Comparison of ENCODE assay signal across 14 mouse cellular contexts in genomic region chr19:12143356-12143755, GRCm38 (mm10). TPM values are rescaled to one million over a fixed set of nuclear protein-coding genes. Genes with fewer than 3 reads are reported as not detected.
A peak's percentile ranks its signal among the peaks of the same experiment; 100 is the strongest.
DNase-seq lines count a peak whose midpoint lies in the region; ATAC-seq lines count a peak whose summit lies in the region.
"Had no signal": no experiment of that assay in that cellular context is flagged by ENCODE, and none has a peak within 500 bp of the region (broad histone marks: within the 10 kb centered on the region; RNA-seq: fewer than 3 reads in every experiment).

No protein-coding gene starts in this region.

- 32% methylated on average over 1 of the region's 1 CpGs for WGBS in embryonic facial prominence, embryonic 15.5 days

- H3K9me3 ChIP-seq in embryonic facial prominence, embryonic 15.5 days (replicated peaks) = no peaks in the 10 kb centered on the region
- H3K9me3 ChIP-seq: liver, embryonic 13.5 days had no signal

- intact Hi-C loops in gastrocnemius, postnatal 36 days (cut with DNase I) = no loop called here

- H3K4me2 ChIP-seq in embryonic facial prominence, embryonic 15.5 days (replicated peaks) = no peak overlapping the region
- H3K4me2 ChIP-seq: liver, embryonic 13.5 days had no signal

- peak overlapping the region; percentile 69 for H3K27ac ChIP-seq in embryonic facial prominence, embryonic 15.5 days (replicated peaks)
- H3K27ac ChIP-seq: kidney, postnatal 0 days; liver, embryonic 13.5 days; stomach, postnatal 0 days had no signal

- no peaks in the 10 kb centered on the region for H3K27me3 ChIP-seq in embryonic facial prominence, embryonic 15.5 days
- H3K27me3 ChIP-seq: liver, embryonic 13.5 days had no signal

- H3K4me3 ChIP-seq in embryonic facial prominence, embryonic 15.5 days (replicated peaks) = no peak overlapping the region
- H3K4me3 ChIP-seq: liver, embryonic 13.5 days had no signal

- peak; percentile 24 for DNase-seq in gastrocnemius, postnatal 25 days
- DNase-seq in gastrocnemius, postnatal 36 days = no peak
- peak; percentile 68 for DNase-seq in brain, embryonic 18.5 days (ENCODE audit: low read depth, low spot score)
- peak; percentile 61 to 78 for DNase-seq in left cerebral cortex, adult 9 months (ENCODE audit: low spot score in 2 of 2)
- no peak for DNase-seq in liver
- no peak for DNase-seq in T-cell, adult 2 months (ENCODE audit: low spot score)
- DNase-seq in heart, adult 9 months (ENCODE audit: low spot score in 2 of 2) = no peak
- DNase-seq: liver, embryonic 13.5 days; lung, postnatal 36 days had no signal

- peaks cover 2% of the 10 kb centered on the region; the same call in 1 of the 2 replicates for H3K4me1 ChIP-seq in embryonic facial prominence, embryonic 15.5 days
- H3K4me1 ChIP-seq: liver, embryonic 13.5 days had no signal

- no peak overlapping the region for H3K9ac ChIP-seq in embryonic facial prominence, embryonic 15.5 days
- H3K9ac ChIP-seq: liver, embryonic 13.5 days had no signal

- ATAC-seq in embryonic facial prominence, embryonic 15.5 days (ENCODE audit: insufficient number of reproducible peaks, low FRiP score, low TSS enrichment, low read depth) = no peak

- no peaks in the 10 kb centered on the region for H3K36me3 ChIP-seq in embryonic facial prominence, embryonic 15.5 days
- H3K36me3 ChIP-seq: liver, embryonic 13.5 days had no signal

RNA-seq across cellular contexts. Expression of gene Olfr76, which starts 20.4 kb away (rescaled TPM):
- not detected for total RNA-seq in gastrocnemius, postnatal 25 days (2021)
- not detected for total RNA-seq in gastrocnemius, postnatal 36 days (2021)
- polyA plus RNA-seq in embryonic facial prominence, embryonic 15.5 days (2015; fragmentation: Nextera tagmentation; extraction: Ambion mirVana) = not detected in 2 replicates
- polyA plus RNA-seq: gonadal fat pad, adult 2 months; hindbrain, embryonic 11.5 days; kidney, postnatal 0 days; liver, embryonic 13.5 days; stomach, postnatal 0 days had no signal

RNA-seq across cellular contexts. Expression of gene Olfr1555-ps1, which starts 26.6 kb away (rescaled TPM):
- not detected for total RNA-seq in gastrocnemius, postnatal 25 days (2021)
- not detected for total RNA-seq in gastrocnemius, postnatal 36 days (2021)
- polyA plus RNA-seq in embryonic facial prominence, embryonic 15.5 days (2015; fragmentation: Nextera tagmentation; extraction: Ambion mirVana) = 0.12 and 0.13 TPM in 2 replicates
- polyA plus RNA-seq: gonadal fat pad, adult 2 months; hindbrain, embryonic 11.5 days; kidney, postnatal 0 days; liver, embryonic 13.5 days; stomach, postnatal 0 days had no signal

RNA-seq across cellular contexts. Expression of gene Olfr1428, which starts 27.7 kb away (rescaled TPM):
- not detected for total RNA-seq in gastrocnemius, postnatal 25 days (2021)
- not detected for total RNA-seq in gastrocnemius, postnatal 36 days (2021)
- not detected in 2 replicates for polyA plus RNA-seq in embryonic facial prominence, embryonic 15.5 days (2015; fragmentation: Nextera tagmentation; extraction: Ambion mirVana)
- polyA plus RNA-seq: gonadal fat pad, adult 2 months; hindbrain, embryonic 11.5 days; kidney, postnatal 0 days; liver, embryonic 13.5 days; stomach, postnatal 0 days had no signal

RNA-seq across cellular contexts. Expression of gene Olfr1427, which starts 40.2 kb away (rescaled TPM):
- not detected for total RNA-seq in gastrocnemius, postnatal 25 days (2021)
- not detected for total RNA-seq in gastrocnemius, postnatal 36 days (2021)
- 0.09 TPM in 1 of 2 replicates, not detected in the other for polyA plus RNA-seq in embryonic facial prominence, embryonic 15.5 days (2015; fragmentation: Nextera tagmentation; extraction: Ambion mirVana)
- polyA plus RNA-seq: gonadal fat pad, adult 2 months; hindbrain, embryonic 11.5 days; kidney, postnatal 0 days; liver, embryonic 13.5 days; stomach, postnatal 0 days had no signal

RNA-seq across cellular contexts. Expression of gene Olfr1426, which starts 51.5 kb away (rescaled TPM):
- not detected for total RNA-seq in gastrocnemius, postnatal 25 days (2021)
- total RNA-seq in gastrocnemius, postnatal 36 days (2021) = not detected
- polyA plus RNA-seq in embryonic facial prominence, embryonic 15.5 days (2015; fragmentation: Nextera tagmentation; extraction: Ambion mirVana) = not detected in 2 replicates
- polyA plus RNA-seq: gonadal fat pad, adult 2 months; hindbrain, embryonic 11.5 days; kidney, postnatal 0 days; liver, embryonic 13.5 days; stomach, postnatal 0 days had no signal

Comparison
In these comparisons a context has a peak if more than half of its experiments do, and no peak if none do; other contexts are left out.
1. DNase-seq: peak in gastrocnemius, postnatal 25 days (single experiment), brain, embryonic 18.5 days (single experiment) and left cerebral cortex, adult 9 months (2 of 2); none in gastrocnemius, postnatal 36 days (0 of 2), liver (single experiment), T-cell, adult 2 months (single experiment) and heart, adult 9 months (0 of 2).